Mouse (Mus musculus) testis, postnatal 10 days (tissue): ENCODE measurements around the gene Tti1.
"Not testable (repeated sequence)": the region's sequence is repeated elsewhere in the genome, so short reads cannot be mapped to it uniquely, and the experiment has no call there.

Experiments
- DNase-seq: peaks from one replicate; pipeline ENCODE4 v3.0.0; 2021; ENCODE audit warnings: low spot score

Tti1 gene

GRCm38 (mm10) chr2:158028354-158028863, at the start of gene Tti1, which contains the start of gene Rprd1b:
Tti1 (minus strand) TSS chr2:158028433.
Rprd1b (plus strand) TSS chr2:158028497.
- DNase-seq, result peak; percentile 95

- no peak for DNase-seq
Measured at GRCm38 (mm10) chr2:158077981-158078380, 49.7 kb upstream of the Tti1 start.

- DNase-seq, result no peak
Measured at GRCm38 (mm10) chr2:158076690-158077089, 48.5 kb upstream of the Tti1 start.

GRCm38 (mm10) chr2:158074835-158075234, 46.6 kb upstream of the Tti1 start:
- no peak for DNase-seq

GRCm38 (mm10) chr2:158071633-158071995, 43.4 kb upstream of the Tti1 start:
- DNase-seq, result peak; percentile 28

GRCm38 (mm10) chr2:158070885-158071632, 42.8 kb upstream of the Tti1 start:
- DNase-seq, result peak; percentile 46

GRCm38 (mm10) chr2:158068444-158068971, 40.3 kb upstream of the Tti1 start:
- no peak for DNase-seq

GRCm38 (mm10) chr2:158067260-158067824, 39.1 kb upstream of the Tti1 start:
- DNase-seq, result no peak

GRCm38 (mm10) chr2:158066456-158066855, 38.2 kb upstream of the Tti1 start:
- no peak for DNase-seq

GRCm38 (mm10) chr2:158065064-158065463, 36.8 kb upstream of the Tti1 start:
- DNase-seq, result no peak

GRCm38 (mm10) chr2:158064571-158065048, 36.4 kb upstream of the Tti1 start:
- no peak for DNase-seq

GRCm38 (mm10) chr2:158063036-158063435, 34.8 kb upstream of the Tti1 start:
- DNase-seq, result no peak

- no peak for DNase-seq
Measured at GRCm38 (mm10) chr2:158059666-158060105, 31.5 kb upstream of the Tti1 start.

GRCm38 (mm10) chr2:158058534-158058933, 30.3 kb upstream of the Tti1 start:
- DNase-seq, result no peak

- DNase-seq, result no peak
Measured at GRCm38 (mm10) chr2:158057030-158057429, 28.8 kb upstream of the Tti1 start.

GRCm38 (mm10) chr2:158055383-158055782, 27.1 kb upstream of the Tti1 start:
- DNase-seq, result not testable (repeated sequence)

- no peak for DNase-seq
Measured at GRCm38 (mm10) chr2:158054596-158054995, 26.4 kb upstream of the Tti1 start.

GRCm38 (mm10) chr2:158050116-158050515, 21.9 kb upstream of the Tti1 start:
- no peak for DNase-seq

GRCm38 (mm10) chr2:158048718-158049117, 20.5 kb upstream of the Tti1 start:
- no peak for DNase-seq

- DNase-seq, result peak; percentile 62
Measured at GRCm38 (mm10) chr2:158047903-158048302, 19.7 kb upstream of the Tti1 start.

GRCm38 (mm10) chr2:158046186-158046585, 18.0 kb upstream of the Tti1 start:
- no peak for DNase-seq

- DNase-seq, result no peak
Measured at GRCm38 (mm10) chr2:158043504-158043903, 15.3 kb upstream of the Tti1 start.

- DNase-seq, result no peak
Measured at GRCm38 (mm10) chr2:158040396-158040795, 12.2 kb upstream of the Tti1 start.
